Mouse (Mus musculus): ENCODE data around the gene March7.

GRCm38 (mm10) chr2:60181696-60182095 lies 28.0 kb upstream of the March7 start:
- TF ChIP-seq CTCF (IDR thresholded peaks at IDR 0.05 in 2 of 3, conservative IDR thresholded peaks at IDR 0.05 in 1 of 3; ENCODE audit: control insufficient read depth in 1 of 3, insufficient read depth in 1 of 3, low read depth in 2 of 3, low read length in 3 of 3, poor library complexity in 1 of 3, severe bottlenecking in 1 of 3), result no peak
- no peak for TF ChIP-seq MAX (IDR thresholded peaks at IDR 0.05; ENCODE audit: low read length)
- TF ChIP-seq POLR2A (IDR thresholded peaks at IDR 0.05; ENCODE audit: control insufficient read depth in 1 of 2, insufficient read depth in 1 of 2, low read depth in 1 of 2, low read length in 2 of 2, poor library complexity in 1 of 2), result no peak
- TF ChIP-seq ZMIZ1 (IDR thresholded peaks at IDR 0.05; ENCODE audit: low read depth, low read length), result no peak
- TF ChIP-seq MXI1 (IDR thresholded peaks at IDR 0.05; ENCODE audit: low read depth, low read length), result no peak
- no peak for TF ChIP-seq GATA1 (IDR thresholded peaks at IDR 0.05; ENCODE audit: low read depth, low read length)

All from MEL (cell line).